Mouse (Mus musculus) neural tube, embryonic 10.5 days (tissue): ENCODE data around the gene Lef1.

Source experiments
- DNase-seq: peaks from one replicate; pipeline ENCODE4 v3.0.0-alpha.2; 2017; ENCODE audit warnings: low spot score; ENCODE audit errors: extremely low spot score

Lef1 gene

GRCm38 (mm10) chr3:131139345-131140090, 29.2 kb downstream of the Lef1 start:
- no peak for DNase-seq

GRCm38 (mm10) chr3:131140091-131140462, 29.8 kb downstream of the Lef1 start:
- no peak for DNase-seq

GRCm38 (mm10) chr3:131141546-131141945, 31.3 kb downstream of the Lef1 start:
- DNase-seq: no peak

GRCm38 (mm10) chr3:131144250-131144649, 34.0 kb downstream of the Lef1 start:
- no peak for DNase-seq

- no peak for DNase-seq
These were observed 42.6 kb downstream of the Lef1 start for GRCm38 (mm10) chr3:131152921-131153320.

GRCm38 (mm10) chr3:131153896-131154295, 43.6 kb downstream of the Lef1 start:
- no peak for DNase-seq

- no peak for DNase-seq
These were observed 44.3 kb downstream of the Lef1 start for GRCm38 (mm10) chr3:131154576-131154975.

GRCm38 (mm10) chr3:131155066-131155465, 44.8 kb downstream of the Lef1 start:
- no peak for DNase-seq

- no peak for DNase-seq
These were observed 45.4 kb downstream of the Lef1 start for GRCm38 (mm10) chr3:131155657-131156056.

- DNase-seq: no peak
These were observed 46.1 kb downstream of the Lef1 start for GRCm38 (mm10) chr3:131156377-131156776.

GRCm38 (mm10) chr3:131157471-131157870, 47.2 kb downstream of the Lef1 start:
- DNase-seq: no peak

GRCm38 (mm10) chr3:131159204-131159760, 49.0 kb downstream of the Lef1 start:
- no peak for DNase-seq

GRCm38 (mm10) chr3:131159881-131160615, 49.8 kb downstream of the Lef1 start:
- no peak for DNase-seq

GRCm38 (mm10) chr3:131160921-131161320, 50.6 kb downstream of the Lef1 start:
- no peak for DNase-seq

- no peak for DNase-seq
These were observed 57.5 kb downstream of the Lef1 start for GRCm38 (mm10) chr3:131167731-131168130.

GRCm38 (mm10) chr3:131169161-131169560, 58.9 kb downstream of the Lef1 start:
- no peak for DNase-seq

- DNase-seq: no peak
These were observed 59.9 kb downstream of the Lef1 start for GRCm38 (mm10) chr3:131170099-131170643.

- no peak for DNase-seq
These were observed 61.2 kb downstream of the Lef1 start for GRCm38 (mm10) chr3:131171292-131171960.

- DNase-seq: no peak
These were observed 62.0 kb downstream of the Lef1 start for GRCm38 (mm10) chr3:131172293-131172692.

- no peak for DNase-seq
These were observed 70.7 kb downstream of the Lef1 start for GRCm38 (mm10) chr3:131181006-131181405.

- DNase-seq: no peak
These were observed 71.9 kb downstream of the Lef1 start for GRCm38 (mm10) chr3:131182158-131182557.

- DNase-seq: no peak
These were observed 75.9 kb downstream of the Lef1 start for GRCm38 (mm10) chr3:131186193-131186592.
